Mouse (Mus musculus) forebrain, postnatal 0 days (tissue): ENCODE measurements around the gene Ick. TPM values are rescaled to one million over a fixed set of nuclear protein-coding genes. Genes with fewer than 3 reads are reported as not detected.

Experiments
- ATAC-seq: fragments of 200-750 bp; cut with Nextera tagmentation; 2 replicates; pipeline ENCODE4 v1.8.0; 2017; ENCODE audit warnings: mild to moderate bottlenecking, moderate library complexity
- DNase-seq: peaks from one replicate; pipeline ENCODE4 v3.0.0-alpha.2; 2015
- H3K27ac ChIP-seq: fragments of 300-500 bp; sonication (generic); 2 replicates; pipeline ENCODE4 v1.5.1; 2014; ENCODE audit warnings: low read depth, mild to moderate bottlenecking, antibody characterized with exemption, low read length, moderate library complexity, mixed read lengths
- H3K27me3 ChIP-seq: fragments of 300-500 bp; sonication (generic); 2 replicates; pipeline ENCODE4 v1.6.1; 2014; ENCODE audit warnings: mild to moderate bottlenecking, low read length, mixed read lengths; ENCODE audit not compliant: insufficient read depth
- H3K36me3 ChIP-seq: fragments of 300-500 bp; sonication (generic); 2 replicates; pipeline ENCODE4 v1.6.1; 2014; ENCODE audit warnings: mild to moderate bottlenecking, moderate library complexity; ENCODE audit not compliant: insufficient read depth
- H3K4me1 ChIP-seq: fragments of 300-500 bp; sonication (generic); 2 replicates; pipeline ENCODE4 v1.6.1; 2014; ENCODE audit warnings: antibody characterized with exemption; ENCODE audit not compliant: insufficient read depth
- H3K4me2 ChIP-seq: fragments of 300-500 bp; sonication (generic); 2 replicates; pipeline ENCODE4 v1.6.1; 2014; ENCODE audit warnings: low read depth, mild to moderate bottlenecking, moderate library complexity
- H3K4me3 ChIP-seq: fragments of 300-500 bp; sonication (generic); 2 replicates; pipeline ENCODE4 v1.5.1; 2014; ENCODE audit warnings: low read depth, low read length, mixed read lengths
- H3K9ac ChIP-seq: fragments of 300-500 bp; sonication (generic); 2 replicates; pipeline ENCODE4 v1.6.1; 2014; ENCODE audit warnings: mild to moderate bottlenecking
- H3K9me3 ChIP-seq: fragments of 300-500 bp; sonication (generic); 2 replicates; pipeline ENCODE4 v1.6.1; 2016; ENCODE audit warnings: low read length
- CTCF ChIP-seq: sonication (generic); IDR thresholded peaks from 2 replicates; pipeline ENCODE4 v1.5.1; 2016; ENCODE audit warnings: antibody characterized with exemption, control low read depth, low read depth
- WGBS: fragments of 180-500 bp; shearing (Covaris S2); extraction: QIAGEN DNeasy Blood & Tissue Kit; methylation state at CpG from one replicate; pipeline ENCODE4 v1.1.7; 2014; 5-methylcytosine and 5-hydroxymethylcytosine counted together
- polyA plus RNA-seq: library from polyadenylated mRNA; unstranded; fragments of >200 nt; fragmentation: Nextera tagmentation; extraction: Ambion mirVana; gene quantifications from 2 replicates; pipeline ENCODE4 v1.2.1, GENCODE M21; 2015
- total RNA-seq: library from RNA; depleted of rRNA; stranded (reverse); fragments of >200 nt; gene quantifications from 2 replicates; pipeline ENCODE4 v1.2.3, GENCODE M21; 2014

Ick gene
- total and polyA plus RNA-seq, 2 experiments from 2014 or later: 36.3 to 39.7 TPM

- no peak for DNase-seq
- peaks cover 7% of the 10 kb centered on the region; the same call in 1 of the 2 replicates for H3K4me1 ChIP-seq
- no peak overlapping the region for H3K4me3 ChIP-seq
- H3K9me3 ChIP-seq: no peaks in the 10 kb centered on the region
- no peak overlapping the region for H3K4me2 ChIP-seq
- no peak for TF ChIP-seq CTCF
- H3K36me3 ChIP-seq: no peaks in the 10 kb centered on the region
- ATAC-seq: no peak
- H3K27ac ChIP-seq: no peak overlapping the region
- H3K9ac ChIP-seq: no peak overlapping the region
- WGBS: 76% methylated on average over 8 of the region's 8 CpGs
- no peaks in the 10 kb centered on the region for H3K27me3 ChIP-seq
These were observed 79.9 kb downstream of the Ick start for GRCm38 (mm10) chr9:78188910-78189309.

- Histone ChIP-seq H3K27ac (no peak overlapping the region), H3K27me3 (no peaks in the 10 kb centered on the region), H3K4me2 (peak overlapping the region; percentile 68), H3K4me3 (peak overlapping the region; percentile 33), H3K9me3 (no peaks in the 10 kb centered on the region), H3K9ac (peak overlapping the region; percentile 2), H3K4me1 (peaks cover 7% of the 10 kb centered on the region; the same call in 1 of the 2 replicates), H3K36me3 (no peaks in the 10 kb centered on the region)
- under 1% methylated on average over 19 of the region's 19 CpGs for WGBS
- TF ChIP-seq CTCF: no peak
- ATAC-seq (peak; percentile 56), DNase-seq (no peak)
These were observed 82.0 kb downstream of the Ick start for GRCm38 (mm10) chr9:78190651-78191634.

GRCm38 (mm10) chr9:78191736-78192135 lies 82.7 kb downstream of the Ick start:
- H3K27me3 ChIP-seq: no peaks in the 10 kb centered on the region
- H3K9ac ChIP-seq: peak overlapping the region; percentile 2; the same call in 1 of the 2 replicates
- ATAC-seq (peak; percentile 62; the same call in 1 of the 2 replicates), DNase-seq (peak; percentile 63)
- H3K4me1 ChIP-seq: peaks cover 7% of the 10 kb centered on the region; the same call in 1 of the 2 replicates
- H3K27ac ChIP-seq: no peak overlapping the region
- peak overlapping the region; percentile 33 for H3K4me3 ChIP-seq
- H3K4me2 ChIP-seq: peak overlapping the region; percentile 68
- no peaks in the 10 kb centered on the region for H3K9me3 ChIP-seq
- no peaks in the 10 kb centered on the region for H3K36me3 ChIP-seq
- 0 out of 2 replicates have a peak, but pooled peaks have one; percentile 3 for TF ChIP-seq CTCF
- under 1% methylated on average over 18 of the region's 18 CpGs for WGBS

GRCm38 (mm10) chr9:78193902-78194597 lies 85.1 kb downstream of the Ick start:
- Histone ChIP-seq H3K36me3 (no peaks in the 10 kb centered on the region), H3K4me1 (peaks cover 7% of the 10 kb centered on the region; the same call in 1 of the 2 replicates), H3K27me3 (no peaks in the 10 kb centered on the region), H3K9me3 (no peaks in the 10 kb centered on the region), H3K9ac (no peak overlapping the region), H3K27ac (no peak overlapping the region), H3K4me2 (no peak overlapping the region), H3K4me3 (no peak overlapping the region)
- ATAC-seq (peak; percentile 54), DNase-seq (peak; percentile 68)
- TF ChIP-seq CTCF: peak; percentile 87
- WGBS: 45% methylated on average over 9 of the region's 9 CpGs

- no peak overlapping the region for H3K27ac ChIP-seq
- no peaks in the 10 kb centered on the region for H3K9me3 ChIP-seq
- H3K4me1 ChIP-seq: peaks cover 7% of the 10 kb centered on the region; the same call in 1 of the 2 replicates
- DNase-seq (no peak), ATAC-seq (no peak)
- H3K9ac ChIP-seq: no peak overlapping the region
- no peaks in the 10 kb centered on the region for H3K27me3 ChIP-seq
- no peak overlapping the region for H3K4me2 ChIP-seq
- H3K4me3 ChIP-seq: no peak overlapping the region
- WGBS: 78% methylated on average over 11 of the region's 11 CpGs
- no peak for TF ChIP-seq CTCF
- no peaks in the 10 kb centered on the region for H3K36me3 ChIP-seq
These were observed 86.0 kb downstream of the Ick start for GRCm38 (mm10) chr9:78195034-78195433.

- no peak for ATAC-seq
- no peak for DNase-seq
- 95% methylated on average over 9 of the region's 9 CpGs for WGBS
- Histone ChIP-seq H3K9ac (no peak overlapping the region), H3K36me3 (no peaks in the 10 kb centered on the region), H3K27ac (no peak overlapping the region), H3K9me3 (no peaks in the 10 kb centered on the region), H3K4me1 (no peaks in the 10 kb centered on the region), H3K4me3 (no peak overlapping the region), H3K4me2 (no peak overlapping the region), H3K27me3 (no peaks in the 10 kb centered on the region)
- no peak for TF ChIP-seq CTCF
These were observed 88.8 kb downstream of the Ick start for GRCm38 (mm10) chr9:78197801-78198200.
